Mouse (Mus musculus) kidney, adult 2 months (tissue): ENCODE measurements at regions not wholly inside any gene's neighbourhood (a gene's known extent, or its start where the extent isn't known, plus 50 kb on each side); places are given as distances from the start of the nearest gene placed in this dataset.

Experiments
- CTCF ChIP-seq: fragments of 200-500 bp; conservative IDR thresholded peaks from 2 replicates; pipeline ENCODE4 v1.5.1; 2011; ENCODE audit warnings: low read depth, mild to moderate bottlenecking, control low read depth, low read length, moderate library complexity, mixed read lengths; ENCODE audit not compliant: insufficient read depth, insufficient read length
- POLR2A ChIP-seq: fragments of 200-500 bp; IDR thresholded peaks from one replicate; pipeline ENCODE4 v1.6.1; 2011; ENCODE audit warnings: low read depth, low read length, control low read depth

DNA sequence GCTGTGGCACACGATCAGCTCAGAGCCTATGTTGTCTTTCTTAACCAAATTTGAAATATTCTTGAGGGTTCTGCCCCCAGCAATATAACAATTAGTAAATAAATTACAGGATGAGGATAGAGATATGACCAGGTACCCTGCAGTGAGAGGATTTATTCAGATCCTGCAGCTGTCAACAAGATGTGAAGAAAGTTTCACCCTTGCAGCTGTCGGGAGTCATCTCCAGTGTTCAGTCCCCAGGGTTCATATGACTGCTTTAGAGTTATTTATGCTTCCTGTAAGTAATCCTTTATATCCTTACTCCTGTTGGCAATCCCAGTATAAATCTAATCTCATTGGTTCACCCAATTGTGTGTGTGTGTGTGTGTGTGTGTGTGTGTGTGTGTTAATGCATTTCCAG, 1372.1 kb upstream of the 1700008P02Rik start:
- TF ChIP-seq POLR2A (no peak), CTCF (no peak)
